Mouse (Mus musculus) liver, embryonic 14.5 days (tissue): Measurements from ENCODE around the gene 1700016K19Rik.

Experiments used
- CTCF ChIP-seq: IDR thresholded peaks from 2 replicates; pipeline ENCODE4 v1.5.1; 2016; ENCODE audit warnings: antibody characterized with exemption, low read depth, control low read depth
- EP300 ChIP-seq: IDR thresholded peaks from 2 replicates; pipeline ENCODE4 v1.6.1; 2016; ENCODE audit warnings: antibody characterized with exemption, low read depth

DNA sequence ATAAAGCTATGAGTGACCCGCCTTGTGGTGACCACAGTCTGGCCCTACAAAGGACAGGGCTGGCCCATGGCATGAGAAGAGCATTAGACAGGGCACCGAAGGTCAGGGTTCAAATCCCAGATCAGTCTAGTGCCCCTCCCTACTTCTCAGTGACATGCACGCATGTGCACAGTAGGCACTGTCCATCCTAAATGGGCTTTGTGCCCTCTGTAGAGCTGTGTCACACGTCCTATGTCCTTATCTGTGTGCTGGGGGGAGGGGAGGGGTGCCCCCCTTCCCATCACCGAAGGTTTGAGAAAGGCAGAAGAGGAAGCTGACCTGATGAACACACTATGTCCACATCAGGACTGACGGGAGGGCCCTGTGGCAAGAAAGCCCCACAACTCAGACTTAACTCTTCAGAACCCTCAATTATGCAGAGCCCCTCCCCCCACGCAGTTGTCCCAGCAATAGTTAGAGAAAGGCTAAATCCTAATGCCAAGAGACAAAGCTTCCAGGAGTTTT lies 25.4 kb downstream of the 1700016K19Rik start:
- no peak for TF ChIP-seq EP300
- no peak for TF ChIP-seq CTCF
